Mouse (Mus musculus) bone marrow macrophage, adult 2 months (primary cell): ENCODE results near the gene Dhh.

Experiments
- CTCF ChIP-seq: IDR thresholded peaks from 2 replicates; pipeline ENCODE4 v1.5.1; 2012; ENCODE audit warnings: low read depth, mild to moderate bottlenecking, low read length, moderate library complexity
- POLR2A ChIP-seq: IDR thresholded peaks from 2 replicates; pipeline ENCODE4 v1.6.1; 2012; ENCODE audit warnings: mild to moderate bottlenecking, low read depth, low read length, borderline replicate concordance

DNA sequence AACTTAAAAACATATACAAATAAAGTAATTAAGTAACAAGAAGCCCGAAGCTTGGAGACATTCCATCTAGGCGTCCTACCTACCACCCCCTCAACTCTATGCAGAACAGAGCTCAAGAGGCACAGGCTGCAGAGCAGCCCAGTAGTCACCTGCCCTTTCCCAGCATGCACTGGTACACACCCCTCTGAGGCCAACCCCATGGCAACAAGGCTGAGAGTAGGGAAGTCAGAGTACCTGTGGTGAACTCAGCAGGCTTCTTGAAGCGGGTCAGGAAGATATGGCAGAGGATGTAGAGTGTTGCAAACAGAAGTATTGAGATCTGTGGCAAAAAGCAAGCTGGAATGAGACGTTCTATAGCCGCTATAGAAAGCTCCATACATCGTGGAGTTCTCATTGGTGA lies 16.6 kb upstream of the Dhh start:
- no peak for TF ChIP-seq CTCF
- TF ChIP-seq POLR2A: no peak
